Mouse (Mus musculus): ENCODE data around the gene Ptpn9. TPM values are rescaled to one million over a fixed set of nuclear protein-coding genes. Genes with fewer than 3 reads are reported as not detected.

The Ptpn9 gene
- total RNA-seq, 2 experiments from 2014 or later: 3.3 to 4.7 TPM

DNA sequence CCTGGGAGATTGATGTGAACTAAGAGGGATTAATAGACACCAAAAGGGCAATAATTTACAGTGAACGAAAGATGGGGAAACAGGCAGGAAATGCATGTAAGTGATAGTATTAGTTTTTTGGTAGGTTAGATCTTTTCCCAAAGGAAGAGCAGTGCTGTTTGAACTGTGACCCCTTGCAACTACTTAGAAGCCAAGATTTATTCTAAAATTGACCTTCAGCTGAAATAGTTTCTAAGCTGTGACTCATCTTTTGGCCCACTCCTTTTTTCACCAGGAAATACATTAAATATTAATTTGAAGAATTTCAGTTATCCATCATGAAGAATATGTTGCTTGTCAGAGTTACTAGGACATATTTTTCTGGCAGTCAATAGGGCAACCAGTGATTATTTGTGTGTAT is 19.0 kb downstream of the Ptpn9 start:
- no peak for DNase-seq (ENCODE audit: low spot score)

DNA sequence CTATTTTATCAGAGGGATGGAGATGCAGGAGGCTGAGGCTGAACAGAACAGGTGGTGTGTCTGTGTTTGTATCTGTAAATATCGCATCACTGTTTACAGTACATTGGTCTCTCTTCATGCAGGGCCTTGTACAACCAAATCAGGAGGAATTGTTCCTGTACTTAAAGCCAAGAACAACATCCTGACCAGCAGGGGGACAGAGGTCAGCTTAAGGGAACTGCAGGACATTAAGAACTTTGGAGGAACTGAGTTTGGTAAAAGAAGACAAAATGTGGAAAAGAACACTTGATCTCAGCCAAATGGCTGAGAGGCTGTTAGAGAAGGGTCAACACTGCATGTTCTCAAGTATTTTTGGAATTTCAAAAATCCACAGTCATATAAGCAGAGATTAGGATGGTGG is 20.0 kb downstream of the Ptpn9 start:
- peak; percentile 30 for DNase-seq (ENCODE audit: low spot score)

DNA sequence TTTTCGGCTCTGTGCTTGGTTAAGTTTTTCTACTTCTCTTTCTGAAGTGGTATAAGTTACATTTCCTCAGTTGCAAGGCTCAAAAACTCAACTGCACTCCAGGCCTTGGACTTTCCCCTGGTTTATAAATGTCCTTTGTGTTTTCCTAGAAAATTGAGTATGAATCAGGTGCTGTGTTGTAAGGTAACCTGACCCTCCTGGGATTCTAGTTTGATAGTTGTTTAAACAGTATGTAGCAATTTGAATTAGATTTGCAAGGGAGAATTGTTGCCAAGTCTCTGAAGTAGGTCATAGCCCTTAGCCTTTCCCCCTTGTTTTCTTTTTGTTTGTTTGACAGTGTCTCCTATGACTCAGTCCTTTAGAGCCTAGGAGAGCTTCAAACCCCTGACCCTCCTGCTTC is 22.9 kb downstream of the Ptpn9 start:
- no peak for DNase-seq (ENCODE audit: low spot score)

DNA sequence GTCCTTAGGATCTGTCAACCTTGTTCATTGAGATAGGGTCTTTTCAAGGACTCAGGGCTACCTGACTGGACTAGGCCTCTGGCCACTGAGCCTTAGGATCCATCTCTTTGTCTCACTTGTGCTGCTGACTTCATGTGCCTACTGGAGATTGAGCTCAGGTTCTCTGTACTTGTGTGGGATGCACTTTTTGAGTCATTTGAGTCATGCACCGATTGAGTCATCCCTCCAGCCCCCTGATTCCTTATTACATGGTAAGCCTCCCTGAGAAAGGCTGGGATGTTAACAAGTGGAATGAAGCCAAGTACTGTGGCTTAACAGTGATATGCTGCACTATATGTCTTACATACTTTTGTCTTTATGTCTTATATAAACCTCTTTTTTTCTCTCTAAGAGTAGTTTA is 37.0 kb downstream of the Ptpn9 start:
- DNase-seq (ENCODE audit: low spot score): no peak

DNA sequence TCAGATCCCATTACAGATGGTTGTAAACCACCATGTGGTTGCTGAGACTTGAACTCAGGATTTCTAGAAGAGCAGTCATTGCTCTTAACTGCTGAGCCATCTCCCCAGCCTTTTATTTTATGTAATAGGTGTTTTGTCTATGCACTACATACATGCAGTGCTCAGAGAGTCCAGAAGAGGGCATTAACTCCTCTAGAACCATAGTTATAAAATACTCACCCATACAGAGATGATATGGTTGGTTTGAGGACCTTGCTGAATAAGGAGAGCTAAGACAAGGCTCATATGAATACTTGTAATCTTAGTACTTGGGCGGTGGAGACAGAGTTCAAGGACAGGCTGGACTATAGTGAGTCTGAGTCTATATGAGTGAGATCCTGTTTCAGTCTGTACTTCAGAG is 61.5 kb downstream of the Ptpn9 start:
- peak; percentile 73 for DNase-seq (ENCODE audit: low spot score)

DNA sequence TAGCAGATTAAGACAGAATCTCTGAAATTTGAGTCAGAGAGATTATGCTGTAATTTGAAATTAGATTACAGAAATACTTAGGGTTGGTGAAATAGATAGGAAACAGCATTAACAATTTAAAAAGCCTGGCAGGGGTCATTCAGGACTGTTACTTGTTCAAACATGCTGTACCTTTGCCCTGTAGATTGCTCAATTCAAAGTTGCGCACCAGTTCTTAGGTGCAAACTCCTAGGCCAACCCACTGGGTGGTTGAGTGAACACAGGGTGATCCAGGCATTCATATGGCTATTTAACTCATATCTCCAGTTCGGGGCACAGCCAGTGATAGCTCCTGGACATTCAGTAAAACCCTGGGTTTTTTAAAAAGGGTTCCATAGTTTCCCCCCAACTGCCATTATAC is 69.4 kb downstream of the Ptpn9 start:
- no peak for DNase-seq (ENCODE audit: low spot score)

DNA sequence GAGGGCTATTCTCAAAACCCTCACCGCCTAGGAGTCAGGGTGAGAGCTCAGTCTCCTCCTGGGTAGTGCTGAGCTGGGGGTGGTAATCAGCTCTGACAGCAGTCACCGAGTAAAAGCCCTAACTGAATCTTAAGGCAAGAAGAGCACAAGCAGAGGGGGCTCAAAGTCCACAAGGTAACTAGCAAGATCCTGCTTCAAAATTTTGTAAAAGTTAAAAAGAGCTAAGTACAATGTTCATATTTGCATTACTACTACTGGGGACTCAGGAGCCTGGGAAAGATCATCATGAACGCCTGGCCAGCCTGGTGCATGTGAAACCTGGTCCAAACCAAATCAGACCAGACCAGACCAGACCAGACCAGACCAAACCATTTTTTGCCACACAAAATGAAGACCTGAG is 73.5 kb downstream of the Ptpn9 start:
- DNase-seq (ENCODE audit: low spot score): no peak

DNA sequence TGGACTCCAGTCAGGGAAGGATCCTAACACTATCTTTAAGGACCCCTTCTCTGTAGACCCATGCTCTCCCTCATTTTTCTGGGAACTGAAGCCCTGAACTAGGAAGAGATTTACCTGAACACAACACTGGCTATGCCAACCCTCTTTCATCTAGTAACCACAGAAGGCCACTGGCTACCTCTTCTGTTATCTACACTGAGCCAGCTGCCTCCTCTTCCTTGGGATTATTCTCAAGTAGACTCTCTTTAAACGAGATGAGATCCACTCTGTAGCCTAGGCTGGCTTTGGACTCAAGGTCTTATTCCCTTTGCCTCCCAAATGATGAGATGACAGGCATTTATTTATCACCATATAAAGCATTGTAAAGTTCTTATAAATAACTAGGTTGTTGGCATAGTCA is 75.5 kb downstream of the Ptpn9 start:
- no peak for DNase-seq (ENCODE audit: low spot score)

DNA sequence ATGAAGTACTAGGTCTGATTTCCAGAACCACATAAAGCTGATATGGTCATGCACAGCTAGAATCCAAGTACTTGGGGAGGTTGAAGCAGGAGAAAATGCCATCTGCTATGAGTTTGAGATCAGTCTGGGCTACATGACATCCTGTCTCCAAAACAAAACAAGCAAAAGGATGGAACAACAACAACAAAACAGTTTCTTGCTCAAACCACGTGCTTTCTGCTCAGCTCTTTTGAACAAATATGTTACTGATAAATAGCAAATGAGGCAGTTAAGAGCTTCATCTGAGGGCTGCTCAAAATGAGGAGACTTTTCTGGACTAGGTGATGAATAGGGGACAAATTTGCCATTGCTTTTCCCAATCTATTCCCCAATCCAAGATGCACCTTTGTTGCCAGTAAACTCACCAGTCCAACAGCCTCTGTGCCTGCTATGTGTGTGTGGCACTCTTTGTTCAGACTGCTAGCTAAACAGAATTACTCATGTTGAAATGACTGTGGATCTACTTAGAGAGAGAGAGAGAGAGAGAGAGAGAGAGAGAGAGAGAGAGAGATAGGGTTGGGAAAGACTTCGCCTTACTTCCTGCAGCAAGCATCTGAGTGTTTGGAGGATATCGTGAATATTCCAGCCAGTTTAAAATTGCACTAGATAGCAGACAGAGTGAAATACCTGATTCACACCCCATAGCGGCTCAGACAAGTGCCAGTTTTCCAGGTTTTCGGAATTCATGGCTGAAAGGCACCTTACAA is 76.2 kb downstream of the Ptpn9 start:
- no peak for DNase-seq (ENCODE audit: low spot score)

DNA sequence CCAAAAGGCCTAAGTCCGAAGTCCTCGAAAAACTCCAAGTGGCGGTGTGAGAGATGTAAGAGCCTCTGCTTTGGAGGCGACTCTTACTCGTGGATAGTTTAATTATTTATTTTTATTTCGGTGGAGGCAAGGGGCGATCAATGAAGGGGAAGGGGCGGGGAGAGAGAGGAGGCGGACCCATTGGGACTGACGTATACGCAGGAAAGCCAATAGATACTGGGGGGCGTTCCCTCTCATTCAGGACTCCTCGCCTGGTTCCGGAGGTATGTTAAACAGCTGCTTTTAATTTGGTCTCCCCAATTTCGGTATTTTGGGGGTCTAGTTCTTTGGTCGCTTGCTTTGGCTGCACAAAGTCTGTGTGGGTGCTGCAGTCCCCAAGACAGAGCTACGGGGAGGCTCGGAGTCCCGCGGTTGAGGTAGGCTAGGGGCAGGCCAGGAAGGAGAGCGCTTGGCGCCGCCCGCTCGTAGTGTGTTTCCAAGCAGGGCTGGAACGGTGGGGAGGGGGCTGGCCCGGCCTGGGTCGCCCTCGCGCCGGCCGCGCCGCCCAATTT is 77.2 kb downstream of the Ptpn9 start, which contains the start of gene Sin3a:
TSS of gene Sin3a (plus strand) at position 240 of the 551 bp plus-strand sequence.
- DNase-seq (ENCODE audit: low spot score): peak; percentile 73

DNA sequence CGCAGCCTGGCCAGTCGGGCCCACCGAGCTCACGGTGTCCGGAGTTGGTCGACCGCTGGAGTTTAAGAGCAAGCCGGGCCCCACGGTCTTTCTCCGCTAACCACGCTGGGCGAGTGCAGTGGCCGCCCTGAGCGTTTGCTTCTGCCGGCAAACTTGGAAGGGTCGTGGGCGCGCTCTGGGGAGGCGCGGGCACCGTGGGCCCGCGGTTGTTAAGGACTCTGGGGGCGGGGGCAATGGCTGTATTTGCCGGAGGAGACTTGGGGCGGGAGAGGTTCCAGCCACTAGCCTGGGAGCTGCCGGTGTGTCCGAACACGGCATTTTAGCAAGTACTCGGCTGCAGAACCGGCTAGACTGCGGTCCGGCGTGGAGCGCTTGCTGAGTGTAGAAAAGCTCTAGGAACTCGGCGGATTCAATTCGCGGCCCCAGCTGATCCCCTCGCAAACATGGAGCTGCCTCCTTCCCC is 77.8 kb downstream of the Ptpn9 start:
- no peak for DNase-seq (ENCODE audit: low spot score)

DNA sequence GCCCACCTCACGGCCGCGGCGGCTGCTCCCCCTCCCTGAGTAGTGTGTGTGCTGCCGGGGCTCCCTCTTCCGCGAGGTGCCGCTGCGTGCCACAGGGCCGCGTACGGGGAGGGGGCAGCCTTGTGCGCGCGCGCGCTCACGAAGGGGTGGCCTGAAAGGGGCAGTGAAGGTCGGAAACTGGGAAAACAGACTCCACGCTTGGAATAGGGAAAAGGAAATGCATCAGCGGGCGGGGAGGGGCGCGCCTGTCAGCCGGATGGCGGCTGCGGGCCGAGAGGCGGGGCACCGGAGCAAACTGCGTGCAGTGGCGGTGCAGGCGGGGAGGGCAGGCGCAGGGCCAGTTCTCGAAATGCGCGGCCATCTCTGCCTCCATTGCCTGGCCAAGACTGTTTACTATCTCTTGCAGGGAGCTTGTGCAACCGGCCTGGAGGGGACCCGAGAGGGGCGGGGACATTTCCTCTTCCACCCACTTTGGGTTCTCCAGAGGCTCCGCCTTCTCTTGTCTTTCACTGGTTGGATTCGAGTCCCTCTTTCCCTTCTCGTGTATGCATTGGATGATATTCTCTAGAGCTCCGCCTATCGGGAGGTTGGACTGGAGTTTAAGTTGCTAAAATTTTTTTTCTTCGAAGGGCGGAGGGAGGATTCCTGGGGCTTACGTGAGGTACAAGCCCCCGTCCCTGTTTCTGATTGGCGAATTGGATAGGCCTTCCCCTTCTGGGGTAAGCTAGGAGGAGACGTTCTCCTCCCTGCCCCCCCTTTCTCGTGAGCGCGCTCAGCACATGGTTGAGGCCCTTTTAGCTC is 78.5 kb downstream of the Ptpn9 start:
- DNase-seq (ENCODE audit: low spot score): peak; percentile 99

DNA sequence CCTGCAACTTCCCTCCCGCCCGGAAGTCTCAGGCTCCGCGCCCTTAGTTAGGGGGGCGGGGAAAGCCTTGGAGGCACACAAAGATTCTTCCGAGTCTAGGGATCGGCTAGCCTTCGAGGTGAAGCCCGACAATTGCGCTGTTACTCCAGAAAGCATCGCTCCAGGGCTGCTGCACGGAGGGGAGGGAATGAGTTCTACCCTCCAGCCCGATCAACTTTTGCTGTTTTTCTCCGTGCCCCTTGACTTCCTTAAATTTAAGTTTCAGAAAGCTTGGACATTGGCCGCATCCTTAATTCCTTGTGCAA is 79.0 kb downstream of the Ptpn9 start:
- no peak for DNase-seq (ENCODE audit: low spot score)

DNA sequence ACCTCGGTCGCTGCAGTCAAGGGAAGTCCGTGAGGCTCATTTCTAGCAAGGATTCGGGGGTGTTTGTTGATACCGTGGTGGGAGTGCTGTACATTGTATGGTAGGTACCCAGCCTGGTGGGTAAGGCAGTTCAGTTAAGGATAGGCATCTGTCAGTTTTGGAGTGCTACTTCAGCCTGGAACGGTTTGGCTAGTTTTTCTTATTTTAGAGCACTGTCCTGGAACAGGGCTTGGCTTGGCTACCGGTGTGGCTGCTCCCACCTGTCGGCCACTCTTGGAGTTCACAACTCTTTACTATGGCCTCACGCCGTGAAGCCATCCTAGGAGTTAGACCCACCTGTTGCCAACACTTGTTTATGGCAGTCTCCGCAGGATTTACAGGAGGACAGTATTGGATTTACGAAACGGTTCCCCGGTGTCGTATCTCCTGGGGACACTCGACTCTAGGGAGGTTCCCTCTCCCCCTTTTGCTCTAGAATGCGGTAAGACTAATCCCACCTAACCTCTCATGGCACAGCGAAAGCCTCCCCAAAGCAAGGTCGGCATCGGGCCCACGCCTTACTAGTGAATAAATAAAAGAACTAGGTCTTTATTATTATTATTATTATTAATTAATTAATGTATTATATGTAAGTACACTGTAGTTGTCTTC is 79.6 kb downstream of the Ptpn9 start:
- peak; percentile 51 for DNase-seq (ENCODE audit: low spot score)

DNA sequence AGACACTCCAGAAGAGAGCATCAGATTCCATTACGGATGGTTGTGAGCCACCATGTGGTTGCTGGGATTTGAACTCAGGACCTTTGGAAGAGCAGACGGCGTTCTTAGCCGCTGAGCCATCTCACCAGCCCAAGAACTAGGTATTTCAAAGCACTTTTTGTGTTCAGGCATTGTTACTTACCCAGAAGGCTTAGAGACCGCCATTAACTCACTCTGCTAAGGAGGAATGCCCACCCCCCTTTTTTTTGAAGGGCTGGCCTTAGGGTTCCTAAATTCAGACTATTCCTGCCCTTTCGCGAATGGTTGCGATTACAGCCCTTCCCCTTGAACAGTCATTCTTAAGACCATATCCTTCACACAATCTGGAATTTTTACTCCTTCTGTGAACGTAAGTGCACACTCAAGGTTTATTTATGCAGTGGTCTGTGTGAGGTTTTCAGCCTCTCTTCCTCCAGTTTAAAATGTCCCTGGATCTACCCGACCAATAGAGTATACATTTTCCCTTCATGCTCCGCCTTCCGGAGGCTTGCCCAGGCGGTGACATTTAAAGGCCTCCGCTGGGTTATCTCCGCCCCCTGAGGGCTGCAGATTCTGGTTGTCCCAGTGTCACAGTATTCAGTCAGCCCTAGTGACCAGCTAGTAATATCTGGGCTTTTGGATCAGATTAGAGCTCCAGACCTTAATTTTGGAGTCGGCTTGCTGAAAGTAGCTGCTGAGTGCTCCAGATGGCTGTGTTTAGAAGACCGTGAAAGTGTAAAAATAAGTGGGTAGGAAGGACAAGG is 80.3 kb downstream of the Ptpn9 start:
- peak; percentile 80 for DNase-seq (ENCODE audit: low spot score)

DNA sequence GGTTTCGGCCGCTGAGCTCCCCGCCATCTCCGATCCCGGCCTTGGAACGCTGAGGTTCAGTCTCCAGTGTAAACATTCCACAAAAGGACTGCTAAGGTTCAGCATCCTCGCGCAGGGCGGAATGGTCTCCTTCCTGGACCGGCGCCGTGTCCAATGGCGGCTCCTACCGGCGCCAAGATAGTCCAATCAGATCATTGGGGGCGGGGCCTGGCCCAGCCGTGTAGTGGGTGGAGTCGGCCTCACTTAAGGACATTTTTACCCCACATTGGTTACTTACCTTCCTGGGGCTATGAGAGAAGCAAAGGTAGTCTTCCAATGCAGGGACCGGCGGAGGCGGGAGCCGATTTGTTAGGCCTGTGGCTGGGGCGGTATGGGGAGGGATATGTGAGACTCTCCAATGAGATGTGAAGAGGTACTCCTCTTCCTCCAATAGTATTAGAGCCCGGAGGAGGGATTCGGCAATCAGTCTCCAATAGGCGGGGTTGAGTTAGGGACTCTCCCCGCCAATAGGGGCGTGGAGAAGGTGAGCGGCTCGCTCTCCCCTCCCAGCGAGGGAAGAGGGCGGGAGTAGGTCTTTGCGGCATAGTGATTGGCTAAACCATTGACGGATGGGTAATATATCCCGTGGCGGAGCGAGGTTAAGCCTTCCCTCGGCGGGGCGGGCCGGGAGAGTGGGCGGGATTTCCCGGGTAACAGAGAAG is 81.1 kb downstream of the Ptpn9 start:
- peak; percentile 100 for DNase-seq (ENCODE audit: low spot score)

DNA sequence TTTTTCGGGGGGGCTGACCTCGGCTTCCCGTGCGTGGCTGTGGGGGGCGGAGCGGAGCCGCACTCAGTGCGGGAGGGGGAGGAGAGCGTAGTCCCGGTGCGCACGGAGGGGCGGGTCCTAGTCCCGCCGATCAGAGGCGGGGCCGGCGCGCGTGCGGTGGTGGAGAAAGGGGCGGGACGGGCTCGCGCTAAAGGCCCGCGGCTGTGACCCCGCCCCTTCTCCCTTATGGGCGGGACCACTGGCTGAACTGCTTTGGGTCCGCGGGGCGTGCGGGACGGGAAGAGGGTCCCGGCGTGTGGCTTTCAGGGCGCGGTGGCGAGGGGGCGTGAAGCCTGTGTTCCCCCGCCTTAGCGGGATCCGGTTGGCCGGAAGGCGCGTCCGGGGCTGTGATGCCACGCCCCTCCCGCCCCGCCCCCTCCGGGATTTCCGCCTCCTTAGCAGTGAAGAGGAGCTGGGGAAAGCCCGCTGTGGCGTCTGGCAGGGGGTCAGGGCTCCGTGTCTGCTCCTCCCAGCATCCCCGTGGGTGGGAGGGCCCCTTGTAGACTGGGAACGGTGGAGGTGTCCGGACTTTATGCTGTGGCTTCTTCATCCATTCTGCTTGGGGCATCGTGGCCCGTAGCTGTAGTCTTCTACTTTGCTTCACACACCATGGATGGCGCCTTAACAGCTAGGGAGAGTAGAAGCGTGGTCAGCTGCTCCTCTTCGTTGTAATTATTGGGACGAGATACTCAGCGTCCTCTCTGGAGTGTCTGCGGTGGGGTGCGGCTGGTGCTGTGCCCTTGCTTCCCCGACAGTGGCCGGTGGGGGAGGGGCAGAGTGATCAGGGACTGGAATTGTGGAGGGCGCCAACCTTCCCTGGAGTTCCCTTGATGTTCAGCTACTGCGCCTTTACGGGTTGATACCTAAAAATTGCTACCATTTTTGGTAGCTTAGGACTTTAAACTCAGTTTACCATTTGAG is 82.3 kb downstream of the Ptpn9 start:
- peak; percentile 88 for DNase-seq (ENCODE audit: low spot score)

DNA sequence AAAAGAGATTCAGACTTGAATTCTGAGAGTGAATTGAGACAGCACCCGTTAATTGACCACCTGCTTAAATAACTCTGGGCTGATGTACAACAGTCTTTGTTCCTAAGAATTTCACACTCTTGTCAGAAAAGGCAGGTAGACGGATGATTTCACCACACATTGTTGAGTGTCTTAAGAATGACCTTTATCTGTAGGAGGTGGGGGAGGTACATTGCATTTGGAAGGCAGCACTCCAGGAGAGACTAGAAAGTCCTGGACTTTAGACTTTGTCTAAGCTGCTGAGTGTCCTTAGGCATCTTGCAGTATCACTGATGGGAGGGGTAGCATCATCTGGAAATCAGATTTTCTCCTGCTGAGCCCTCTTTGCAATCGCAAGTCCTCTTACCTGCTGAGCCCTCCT is 87.5 kb downstream of the Ptpn9 start:
- DNase-seq (ENCODE audit: low spot score): no peak

Data from gastrocnemius, adult 18-20 months (tissue).